Mouse (Mus musculus) limb, embryonic 15.5 days (tissue): ENCODE measurements at regions not wholly inside any gene's neighbourhood (a gene's known extent, or its start where the extent isn't known, plus 50 kb on each side); places are given as distances from the start of the nearest gene placed in this dataset.

Source experiments
- ATAC-seq: fragments of 200-750 bp; cut with Nextera tagmentation; 2 replicates; pipeline ENCODE4 v1.8.0; 2017; ENCODE audit warnings: low read depth, moderate TSS enrichment; ENCODE audit not compliant: insufficient number of reproducible peaks, low FRiP score, low TSS enrichment
- H3K27ac ChIP-seq: fragments of 300-500 bp; sonication (generic); 2 replicates; pipeline ENCODE4 v1.5.1; 2015; ENCODE audit warnings: moderate library complexity, mild to moderate bottlenecking, inconsistent platforms
- H3K27me3 ChIP-seq: fragments of 300-500 bp; sonication (generic); 2 replicates; pipeline ENCODE4 v1.6.1; 2015; ENCODE audit warnings: inconsistent platforms
- H3K36me3 ChIP-seq: fragments of 300-500 bp; sonication (generic); 2 replicates; pipeline ENCODE4 v1.6.1; 2015; ENCODE audit warnings: inconsistent platforms
- H3K4me1 ChIP-seq: fragments of 300-500 bp; sonication (generic); 2 replicates; pipeline ENCODE4 v1.6.1; 2015; ENCODE audit warnings: inconsistent platforms
- H3K4me2 ChIP-seq: fragments of 300-500 bp; sonication (generic); 2 replicates; pipeline ENCODE4 v1.6.1; 2015; ENCODE audit warnings: mild to moderate bottlenecking, inconsistent platforms
- H3K4me3 ChIP-seq: fragments of 300-500 bp; sonication (generic); 2 replicates; pipeline ENCODE4 v1.5.1; 2015; ENCODE audit warnings: mild to moderate bottlenecking, inconsistent platforms
- H3K9ac ChIP-seq: fragments of 300-500 bp; sonication (generic); 2 replicates; pipeline ENCODE4 v1.6.1; 2015; ENCODE audit warnings: inconsistent platforms
- H3K9me3 ChIP-seq: fragments of 300-500 bp; sonication (generic); 2 replicates; pipeline ENCODE4 v1.6.1; 2016; ENCODE audit warnings: inconsistent platforms
- WGBS: fragments of 180-500 bp; shearing (Covaris S2); methylation state at CpG from one replicate; pipeline ENCODE4 v1.1.7; 2015; 5-methylcytosine and 5-hydroxymethylcytosine counted together

DNA sequence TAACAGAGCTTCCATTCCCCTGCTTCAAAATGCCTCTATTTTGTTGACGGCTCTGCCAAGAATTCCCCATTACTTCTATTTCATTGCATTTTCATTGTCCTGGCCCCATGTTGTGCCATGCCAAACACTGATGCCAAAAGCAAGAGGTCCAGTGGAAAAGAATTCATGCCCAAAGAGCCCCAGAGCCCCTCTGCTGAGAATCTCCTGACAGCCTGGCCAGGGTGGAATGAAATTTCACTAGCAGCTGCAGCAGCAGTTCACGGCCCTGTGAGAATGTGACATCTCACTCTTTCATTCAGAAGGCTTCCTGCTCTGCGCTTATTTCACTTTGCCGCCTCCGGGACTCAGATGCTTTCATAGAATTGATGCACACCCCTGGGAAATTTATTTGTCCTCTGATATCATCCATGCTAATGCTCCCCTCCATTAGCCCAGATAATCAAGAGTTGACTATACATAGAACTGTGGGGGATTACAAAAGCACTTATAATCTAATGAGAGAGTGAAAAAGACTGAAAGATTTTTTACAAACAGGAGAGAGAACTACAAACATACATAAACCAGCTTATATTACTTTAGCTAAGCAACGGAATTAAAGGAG lies 911.7 kb upstream of the Map3k7 start:
- no peak overlapping the region for H3K4me3 ChIP-seq
- H3K9me3 ChIP-seq = no peaks in the 10 kb centered on the region
- ATAC-seq = no peak
- WGBS = 71% methylated on average over 6 of the region's 6 CpGs
- no peak overlapping the region for H3K27ac ChIP-seq
- H3K4me1 ChIP-seq = no peaks in the 10 kb centered on the region
- H3K4me2 ChIP-seq = no peak overlapping the region
- H3K9ac ChIP-seq = no peak overlapping the region
- no peaks in the 10 kb centered on the region for H3K36me3 ChIP-seq
- no peaks in the 10 kb centered on the region for H3K27me3 ChIP-seq

DNA sequence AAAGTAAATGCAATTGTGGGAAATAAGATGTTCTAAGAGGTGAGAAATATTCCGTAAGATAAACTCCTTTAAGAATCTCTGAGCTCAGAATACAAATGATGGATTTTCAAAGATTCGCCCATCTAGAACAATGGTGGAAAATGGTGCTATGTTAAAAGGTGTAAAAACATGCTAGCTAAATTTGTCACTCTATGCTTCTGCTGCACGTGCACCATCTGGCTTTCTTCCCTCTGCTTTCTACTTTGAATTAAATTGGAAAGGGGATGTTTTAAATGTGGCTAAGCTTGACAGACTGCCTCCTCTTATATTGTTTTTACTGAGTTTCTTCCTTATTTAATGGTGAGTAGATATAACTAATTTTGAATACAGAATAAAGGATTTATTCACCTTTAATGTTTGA lies 887.7 kb upstream of the Map3k7 start:
- Histone ChIP-seq H3K4me3 (no peak overlapping the region), H3K4me1 (no peaks in the 10 kb centered on the region), H3K9ac (no peak overlapping the region), H3K27ac (no peak overlapping the region), H3K4me2 (no peak overlapping the region), H3K36me3 (no peaks in the 10 kb centered on the region), H3K27me3 (no peaks in the 10 kb centered on the region), H3K9me3 (no peaks in the 10 kb centered on the region)
- WGBS = 85% methylated on average over 3 of the region's 3 CpGs
- ATAC-seq = no peak

DNA sequence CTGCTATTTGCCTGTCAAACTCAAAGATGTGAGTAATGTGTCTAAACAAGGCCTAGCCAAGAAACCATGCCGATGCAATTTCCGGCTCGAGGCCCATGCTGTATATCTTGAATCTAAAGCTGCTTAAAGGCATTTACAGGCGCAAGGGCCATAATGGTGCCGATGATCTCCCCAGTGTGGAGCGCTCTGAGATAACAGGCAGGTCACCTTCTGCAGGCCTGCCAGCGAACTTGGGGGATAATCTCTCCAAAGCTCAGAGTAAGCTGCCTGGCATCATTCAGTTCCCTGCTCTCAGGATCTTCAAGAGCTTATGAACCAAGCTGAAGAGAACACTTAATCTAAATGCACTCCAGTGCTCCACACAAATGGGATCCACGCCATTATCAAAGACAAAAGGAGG lies 842.3 kb upstream of the Map3k7 start:
- Histone ChIP-seq H3K9me3 (no peaks in the 10 kb centered on the region), H3K4me1 (no peaks in the 10 kb centered on the region), H3K27me3 (no peaks in the 10 kb centered on the region), H3K9ac (no peak overlapping the region), H3K36me3 (no peaks in the 10 kb centered on the region), H3K4me3 (no peak overlapping the region), H3K27ac (no peak overlapping the region), H3K4me2 (no peak overlapping the region)
- 69% methylated on average over 8 of the region's 8 CpGs for WGBS
- no peak for ATAC-seq

DNA sequence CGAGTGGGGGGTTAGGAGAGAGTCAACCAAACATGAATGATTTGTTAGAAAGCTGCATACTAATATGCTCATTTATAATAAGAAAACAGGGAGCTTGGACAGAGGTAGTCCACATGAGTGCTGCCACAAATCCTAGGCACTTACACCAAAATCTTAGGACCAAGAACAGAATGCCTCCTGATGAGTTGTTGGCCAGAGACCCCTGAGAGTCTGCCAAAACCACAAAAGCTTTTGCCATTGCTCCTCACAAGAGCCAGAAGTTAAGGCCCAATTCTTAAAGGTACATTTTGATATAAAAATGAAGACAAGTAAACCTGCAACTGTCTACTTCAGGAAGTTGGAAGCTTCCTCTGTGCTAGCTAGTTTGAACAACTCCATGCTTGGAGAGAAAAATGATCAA lies 820.7 kb upstream of the Map3k7 start:
- no peak overlapping the region for H3K4me2 ChIP-seq
- 58% methylated on average over 1 of the region's 1 CpGs for WGBS
- no peaks in the 10 kb centered on the region for H3K27me3 ChIP-seq
- no peak overlapping the region for H3K4me3 ChIP-seq
- H3K27ac ChIP-seq = no peak overlapping the region
- no peak overlapping the region for H3K9ac ChIP-seq
- H3K9me3 ChIP-seq = no peaks in the 10 kb centered on the region
- no peaks in the 10 kb centered on the region for H3K4me1 ChIP-seq
- no peak for ATAC-seq
- no peaks in the 10 kb centered on the region for H3K36me3 ChIP-seq

DNA sequence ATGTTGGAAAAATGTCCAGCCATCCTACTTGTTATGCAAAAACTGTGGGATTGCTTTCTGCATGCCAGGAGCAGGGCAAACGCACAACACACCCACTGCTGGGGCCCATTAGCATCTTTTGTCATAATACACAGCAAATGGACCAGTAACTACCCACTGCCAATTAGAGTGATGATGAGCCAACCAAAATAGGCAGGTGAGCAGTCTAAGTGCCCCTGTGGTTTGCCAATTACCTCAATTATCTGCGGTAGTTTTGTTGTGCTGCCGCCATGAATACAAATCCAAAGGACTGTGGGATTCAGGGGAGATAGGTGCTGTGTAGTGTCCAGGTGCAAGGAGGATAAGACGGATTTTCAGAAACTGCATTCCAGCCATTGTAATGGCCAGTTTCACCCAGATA lies 796.5 kb upstream of the Map3k7 start:
- H3K27ac ChIP-seq = no peak overlapping the region
- 85% methylated on average over 4 of the region's 4 CpGs for WGBS

DNA sequence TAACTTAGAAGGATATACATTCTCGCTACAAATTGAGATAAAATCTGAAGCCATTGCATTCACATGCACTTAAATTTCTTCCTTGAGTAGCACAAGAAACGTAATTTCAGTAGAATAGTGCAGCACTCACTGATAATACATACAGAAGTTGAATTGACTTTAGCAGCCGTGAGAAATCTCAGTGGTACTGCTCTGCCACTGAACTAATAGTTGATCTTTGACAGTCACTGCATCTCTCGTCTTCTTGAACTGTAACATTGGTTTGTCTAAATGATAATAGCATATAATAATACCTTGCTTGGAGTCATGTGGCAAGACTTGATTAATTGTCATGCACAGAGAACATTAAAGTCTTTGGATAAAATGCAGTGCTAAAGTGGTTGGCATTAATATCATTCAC lies 795.5 kb upstream of the Map3k7 start:
- H3K9me3 ChIP-seq = no peaks in the 10 kb centered on the region
- no peak overlapping the region for H3K27ac ChIP-seq
- H3K4me2 ChIP-seq = no peak overlapping the region
- no peak overlapping the region for H3K9ac ChIP-seq
- no peak for ATAC-seq
- no peak overlapping the region for H3K4me3 ChIP-seq
- no peaks in the 10 kb centered on the region for H3K4me1 ChIP-seq
- WGBS = 79% methylated on average over 4 of the region's 4 CpGs
- H3K36me3 ChIP-seq = no peaks in the 10 kb centered on the region
- H3K27me3 ChIP-seq = no peaks in the 10 kb centered on the region

More for the DNA sequence above, 796.5 kb upstream of the Map3k7 start:
- Histone ChIP-seq H3K4me2 (no peak overlapping the region), H3K27me3 (no peaks in the 10 kb centered on the region), H3K4me3 (no peak overlapping the region), H3K9me3 (no peaks in the 10 kb centered on the region), H3K36me3 (no peaks in the 10 kb centered on the region), H3K4me1 (no peaks in the 10 kb centered on the region), H3K9ac (no peak overlapping the region)
- no peak for ATAC-seq

DNA sequence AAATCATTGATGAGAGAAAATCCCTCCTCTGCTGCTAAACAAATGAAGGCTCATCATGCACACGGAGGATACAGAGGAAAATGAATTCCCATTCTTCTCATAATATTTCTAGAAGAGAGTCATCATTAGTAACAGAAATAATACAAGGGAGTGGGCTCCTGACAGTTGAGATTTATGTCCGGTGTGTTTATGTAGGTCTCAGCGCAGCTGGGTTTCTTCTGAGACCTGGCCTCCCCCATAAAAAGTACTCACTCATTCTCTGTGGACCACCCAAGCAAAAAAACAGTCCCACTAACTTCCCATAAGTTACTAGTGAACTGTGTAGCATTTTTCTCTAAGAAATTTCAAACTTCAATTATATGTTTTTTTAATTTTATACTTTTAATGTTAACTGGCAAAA lies 792.7 kb upstream of the Map3k7 start:
- Histone ChIP-seq H3K9ac (no peak overlapping the region), H3K36me3 (no peaks in the 10 kb centered on the region), H3K4me2 (no peak overlapping the region), H3K27ac (no peak overlapping the region), H3K4me3 (no peak overlapping the region), H3K27me3 (no peaks in the 10 kb centered on the region), H3K9me3 (no peaks in the 10 kb centered on the region), H3K4me1 (no peaks in the 10 kb centered on the region)
- no peak for ATAC-seq
- 50% methylated on average over 3 of the region's 3 CpGs for WGBS

DNA sequence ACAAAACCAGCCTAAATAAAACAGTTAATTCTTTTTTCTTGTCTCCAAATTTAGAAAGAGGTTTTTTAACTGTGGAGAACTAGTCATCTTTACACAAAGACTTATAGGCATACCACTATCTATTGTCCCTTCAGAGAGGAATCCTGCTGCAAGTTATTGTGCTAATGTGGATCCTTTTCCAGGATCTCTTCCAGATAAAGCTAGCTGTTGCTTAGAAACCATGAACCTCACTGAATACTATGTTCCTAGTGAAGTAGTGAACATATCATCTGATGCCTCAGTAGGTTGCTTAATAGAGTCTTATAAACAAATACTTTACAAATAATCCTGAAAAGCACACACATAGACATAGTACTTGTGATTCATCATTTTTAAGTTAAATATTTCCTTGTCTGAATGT lies 766.0 kb upstream of the Map3k7 start:
- H3K9ac ChIP-seq = no peak overlapping the region
- no peaks in the 10 kb centered on the region for H3K36me3 ChIP-seq
- H3K4me3 ChIP-seq = no peak overlapping the region
- no peaks in the 10 kb centered on the region for H3K27me3 ChIP-seq
- H3K4me1 ChIP-seq = no peaks in the 10 kb centered on the region
- no peaks in the 10 kb centered on the region for H3K9me3 ChIP-seq
- H3K4me2 ChIP-seq = no peak overlapping the region
- H3K27ac ChIP-seq = no peak overlapping the region
- no peak for ATAC-seq

DNA sequence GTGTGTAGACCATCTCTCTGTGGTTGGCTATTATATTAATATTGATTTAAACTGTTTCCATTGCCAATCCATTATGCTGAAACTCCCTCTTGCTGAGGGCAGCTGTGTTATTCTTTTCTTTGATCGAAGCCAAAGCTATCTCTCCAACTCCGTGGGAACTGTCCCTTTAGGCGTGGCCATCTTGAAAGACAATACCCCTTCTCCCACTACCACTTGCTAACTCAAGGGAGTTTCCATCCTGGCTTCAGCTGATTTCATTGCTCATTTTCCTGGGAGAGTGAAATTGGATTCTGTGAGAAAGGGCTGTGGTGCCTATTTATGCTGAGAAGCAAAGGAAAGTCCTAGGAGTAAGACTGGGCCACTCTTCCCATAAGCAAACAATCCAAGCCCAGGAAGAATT lies 760.6 kb upstream of the Map3k7 start:
- ATAC-seq = no peak
- 81% methylated on average over 3 of the region's 3 CpGs for WGBS
- no peak overlapping the region for H3K4me2 ChIP-seq

DNA sequence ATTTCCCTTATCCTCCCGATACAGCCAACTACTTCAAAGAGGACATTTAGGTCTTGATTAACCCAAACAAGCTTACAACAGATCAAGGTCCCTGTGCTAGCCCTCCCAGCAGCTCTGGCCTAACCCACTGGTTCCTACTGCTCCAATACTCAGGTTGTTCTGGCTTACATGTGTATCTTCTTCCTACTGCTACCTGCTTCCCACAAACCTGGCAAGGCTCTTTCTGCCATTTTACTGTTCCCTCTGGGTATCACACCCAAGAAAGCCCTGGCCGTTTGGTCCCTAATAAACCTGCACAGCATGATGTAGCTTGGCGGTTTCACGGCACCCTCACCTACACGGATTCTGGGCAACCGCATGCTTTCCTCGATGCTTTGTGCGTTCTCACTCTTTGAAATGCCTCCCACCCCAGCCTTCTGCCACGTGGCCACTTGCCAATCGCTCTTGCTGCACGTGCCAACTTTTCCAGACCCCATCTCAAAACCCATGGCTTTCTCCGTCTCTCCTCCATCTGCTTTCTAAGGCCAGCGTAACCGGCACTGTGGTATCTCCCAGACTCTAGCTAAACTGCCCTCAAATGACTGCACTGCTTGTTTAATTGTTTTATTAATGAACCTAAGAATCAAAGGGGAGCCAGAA lies 758.4 kb upstream of the Map3k7 start:
- 48% methylated on average over 14 of the region's 14 CpGs for WGBS
- H3K27ac ChIP-seq = no peak overlapping the region
- no peaks in the 10 kb centered on the region for H3K27me3 ChIP-seq
- H3K4me3 ChIP-seq = no peak overlapping the region
- no peaks in the 10 kb centered on the region for H3K36me3 ChIP-seq
- no peak overlapping the region for H3K4me2 ChIP-seq
- ATAC-seq = no peak
- no peaks in the 10 kb centered on the region for H3K4me1 ChIP-seq
- H3K9ac ChIP-seq = no peak overlapping the region
- no peaks in the 10 kb centered on the region for H3K9me3 ChIP-seq

More for the DNA sequence above, 760.6 kb upstream of the Map3k7 start:
- Histone ChIP-seq H3K9ac (no peak overlapping the region), H3K4me1 (no peaks in the 10 kb centered on the region), H3K9me3 (no peaks in the 10 kb centered on the region), H3K27ac (no peak overlapping the region), H3K27me3 (no peaks in the 10 kb centered on the region), H3K36me3 (no peaks in the 10 kb centered on the region), H3K4me3 (no peak overlapping the region)

DNA sequence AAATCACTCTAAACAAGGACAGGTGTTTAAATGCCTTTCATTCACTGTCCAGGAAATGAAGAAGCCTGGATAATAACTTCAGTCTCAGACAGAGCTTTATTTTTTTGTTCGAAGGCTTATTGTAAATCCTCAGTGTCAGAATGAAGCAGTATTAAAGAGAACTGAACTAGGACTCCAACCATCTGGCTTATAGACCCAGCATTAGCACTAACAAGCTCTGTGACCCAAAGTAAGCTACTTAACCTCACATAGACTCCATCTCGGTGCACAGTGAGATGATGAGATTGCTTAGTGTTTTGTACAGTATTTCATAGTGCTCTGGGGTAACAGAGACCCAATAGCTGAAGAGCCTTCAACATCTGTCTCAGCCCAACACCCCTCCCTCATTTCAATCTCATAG lies 738.2 kb upstream of the Map3k7 start:
- Histone ChIP-seq H3K27me3 (no peaks in the 10 kb centered on the region), H3K9ac (no peak overlapping the region), H3K4me2 (no peak overlapping the region), H3K4me1 (no peaks in the 10 kb centered on the region), H3K27ac (no peak overlapping the region), H3K36me3 (no peaks in the 10 kb centered on the region), H3K9me3 (no peaks in the 10 kb centered on the region), H3K4me3 (no peak overlapping the region)
- ATAC-seq = no peak
- WGBS = 65% methylated on average over 2 of the region's 2 CpGs

DNA sequence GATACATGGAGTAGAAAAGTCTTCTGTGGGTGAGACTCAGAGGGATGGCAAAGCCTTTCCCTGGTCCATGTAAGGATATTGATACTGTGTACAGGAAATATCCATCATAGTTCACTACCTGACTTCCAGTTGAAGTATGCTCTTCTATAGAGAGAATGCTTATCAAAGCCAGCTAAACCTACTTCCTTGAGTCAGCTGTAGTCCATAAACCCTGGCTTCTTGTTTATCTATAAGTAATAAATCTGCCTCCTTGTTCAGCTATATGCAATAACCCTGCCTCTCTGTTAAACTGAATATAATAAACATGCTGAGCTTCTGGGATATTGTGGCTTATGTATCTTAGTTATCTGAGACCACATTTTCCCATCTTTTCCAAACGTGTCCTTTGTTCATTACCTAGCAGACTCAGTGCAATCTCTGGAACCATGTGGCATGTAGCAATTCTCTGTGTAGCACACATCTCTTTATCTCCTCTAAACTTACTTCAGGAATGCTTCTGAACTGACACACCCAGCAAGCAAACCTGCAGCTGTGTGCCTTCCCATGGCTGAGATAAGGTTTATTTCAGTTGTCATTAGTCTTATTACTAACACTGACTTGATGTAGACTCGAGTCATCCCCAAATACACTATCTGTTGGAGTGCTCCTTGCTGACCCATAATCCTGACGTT lies 694.9 kb upstream of the Map3k7 start:
- WGBS = 66% methylated on average over 3 of the region's 3 CpGs
- H3K36me3 ChIP-seq = no peaks in the 10 kb centered on the region
- ATAC-seq = no peak

More for the DNA sequence above, 694.9 kb upstream of the Map3k7 start:
- no peak overlapping the region for H3K9ac ChIP-seq
- no peak overlapping the region for H3K27ac ChIP-seq
- no peaks in the 10 kb centered on the region for H3K4me1 ChIP-seq
- H3K4me3 ChIP-seq = no peak overlapping the region
- H3K9me3 ChIP-seq = no peaks in the 10 kb centered on the region
- no peak overlapping the region for H3K4me2 ChIP-seq
- H3K27me3 ChIP-seq = no peaks in the 10 kb centered on the region
